Mouse (Mus musculus) embryonic facial prominence, embryonic 15.5 days (tissue): ENCODE measurements around the gene Nipal4. TPM values are rescaled to one million over a fixed set of nuclear protein-coding genes. Genes with fewer than 3 reads are reported as not detected.

Source experiments
- ATAC-seq: fragments of 200-750 bp; cut with Nextera tagmentation; 2 replicates; pipeline ENCODE4 v1.8.0; 2017; ENCODE audit warnings: low read depth, moderate TSS enrichment; ENCODE audit not compliant: insufficient number of reproducible peaks, low FRiP score, low TSS enrichment
- H3K27ac ChIP-seq: fragments of 300-500 bp; sonication (generic); replicated peaks from 2 replicates; pipeline ENCODE4 v1.5.1; 2015; ENCODE audit warnings: mild to moderate bottlenecking, inconsistent platforms
- H3K27me3 ChIP-seq: fragments of 300-500 bp; sonication (generic); 2 replicates; pipeline ENCODE4 v1.6.1; 2015; ENCODE audit warnings: inconsistent platforms
- H3K36me3 ChIP-seq: fragments of 300-500 bp; sonication (generic); 2 replicates; pipeline ENCODE4 v1.6.1; 2015; ENCODE audit warnings: mild to moderate bottlenecking, inconsistent platforms
- H3K4me1 ChIP-seq: fragments of 300-500 bp; sonication (generic); 2 replicates; pipeline ENCODE4 v1.6.1; 2015; ENCODE audit warnings: inconsistent platforms
- H3K4me2 ChIP-seq: fragments of 300-500 bp; sonication (generic); replicated peaks from 2 replicates; pipeline ENCODE4 v1.6.1; 2015; ENCODE audit warnings: mild to moderate bottlenecking, inconsistent platforms
- H3K4me3 ChIP-seq: fragments of 300-500 bp; sonication (generic); replicated peaks from 2 replicates; pipeline ENCODE4 v1.5.1; 2015; ENCODE audit warnings: mild to moderate bottlenecking, inconsistent platforms
- H3K9ac ChIP-seq: fragments of 300-500 bp; sonication (generic); 2 replicates; pipeline ENCODE4 v1.6.1; 2015; ENCODE audit warnings: inconsistent platforms
- H3K9me3 ChIP-seq: fragments of 300-500 bp; sonication (generic); replicated peaks from 2 replicates; pipeline ENCODE4 v1.6.1; 2016; ENCODE audit warnings: inconsistent platforms
- WGBS: fragments of 180-500 bp; shearing (Covaris S2); methylation state at CpG from one replicate; pipeline ENCODE4 v1.1.7; 2015; 5-methylcytosine and 5-hydroxymethylcytosine counted together
- polyA plus RNA-seq: library from polyadenylated mRNA; unstranded; fragments of >200 nt; fragmentation: Nextera tagmentation; extraction: Ambion mirVana; gene quantifications from 2 replicates; pipeline ENCODE4 v1.2.1, GENCODE M21; 2015

The Nipal4 gene
- 7.1 and 9.5 TPM in 2 replicates for polyA plus RNA-seq

- Histone ChIP-seq H3K9me3 (no peaks in the 10 kb centered on the region), H3K4me2 (peak within 1 kb of the TSS; percentile 96), H3K9ac (peak within 1 kb of the TSS; percentile 45), H3K27me3 (peaks cover 13% of the 10 kb centered on the region; the same call in 1 of the 2 replicates), H3K36me3 (no peaks in the 10 kb centered on the region), H3K4me3 (peak within 1 kb of the TSS; percentile 54), H3K4me1 (peaks cover 5% of the 10 kb centered on the region; the same call in 1 of the 2 replicates), H3K27ac (0 out of 2 replicates have a peak within 1 kb of the TSS, but pooled peaks have one; percentile 1)
- under 1% methylated on average over 40 of the region's 40 CpGs for WGBS
- ATAC-seq, result peak; percentile 74; the same call in 1 of the 2 replicates
These were observed at the start of gene Nipal4 for GRCm38 (mm10) chr11:46165866-46166585. Gene Nipal4, minus strand, starts transcription at chr11:46166508.

GRCm38 (mm10) chr11:46215354-46215753 lies 49.0 kb upstream of the Nipal4 start:
- Histone ChIP-seq H3K4me2 (no peak overlapping the region), H3K4me3 (no peak overlapping the region), H3K36me3 (no peaks in the 10 kb centered on the region), H3K27ac (peak overlapping the region; percentile 92; the same call in 1 of the 2 replicates), H3K27me3 (no peaks in the 10 kb centered on the region), H3K9ac (no peak overlapping the region), H3K4me1 (peaks cover 28% of the 10 kb centered on the region), H3K9me3 (no peaks in the 10 kb centered on the region)
- WGBS, result 17% methylated on average over 3 of the region's 3 CpGs
- peak; percentile 55 for ATAC-seq

GRCm38 (mm10) chr11:46214368-46215230 lies 48.3 kb upstream of the Nipal4 start:
- peaks cover 28% of the 10 kb centered on the region for H3K4me1 ChIP-seq

GRCm38 (mm10) chr11:46213844-46214243 lies 47.5 kb upstream of the Nipal4 start:
- ATAC-seq, result peak; percentile 82
- H3K4me2 ChIP-seq, result no peak overlapping the region
- H3K4me3 ChIP-seq, result no peak overlapping the region
- H3K27ac ChIP-seq, result peak overlapping the region; percentile 92
- no peaks in the 10 kb centered on the region for H3K27me3 ChIP-seq
- H3K9me3 ChIP-seq, result no peaks in the 10 kb centered on the region
- peaks cover 28% of the 10 kb centered on the region for H3K4me1 ChIP-seq
- whole genome bisulfite sequencing, result 39% methylated on average over 5 of the region's 5 CpGs
- no peaks in the 10 kb centered on the region for H3K36me3 ChIP-seq
- H3K9ac ChIP-seq, result no peak overlapping the region

More at GRCm38 (mm10) chr11:46214368-46215230, 48.3 kb upstream of the Nipal4 start:
- no peak overlapping the region for H3K4me2 ChIP-seq
- WGBS, result 53% methylated on average over 14 of the region's 14 CpGs
- no peaks in the 10 kb centered on the region for H3K36me3 ChIP-seq
- H3K27ac ChIP-seq, result peak overlapping the region; percentile 92
- no peak overlapping the region for H3K4me3 ChIP-seq
- no peaks in the 10 kb centered on the region for H3K27me3 ChIP-seq
- no peak for ATAC-seq
- H3K9ac ChIP-seq, result no peak overlapping the region
- no peaks in the 10 kb centered on the region for H3K9me3 ChIP-seq

GRCm38 (mm10) chr11:46211858-46212257 lies 45.5 kb upstream of the Nipal4 start:
- 38% methylated on average over 3 of the region's 3 CpGs for WGBS
- H3K9ac ChIP-seq, result no peak overlapping the region
- no peak overlapping the region for H3K4me3 ChIP-seq
- H3K27ac ChIP-seq, result no peak overlapping the region
- no peak for ATAC-seq
- H3K36me3 ChIP-seq, result no peaks in the 10 kb centered on the region
- H3K27me3 ChIP-seq, result no peaks in the 10 kb centered on the region
- no peak overlapping the region for H3K4me2 ChIP-seq
- no peaks in the 10 kb centered on the region for H3K9me3 ChIP-seq
- peaks cover 28% of the 10 kb centered on the region for H3K4me1 ChIP-seq

- WGBS, result 47% methylated on average over 2 of the region's 2 CpGs
- H3K27me3 ChIP-seq, result no peaks in the 10 kb centered on the region
- H3K4me2 ChIP-seq, result no peak overlapping the region
- no peaks in the 10 kb centered on the region for H3K9me3 ChIP-seq
- H3K4me1 ChIP-seq, result peaks cover 20% of the 10 kb centered on the region
- no peaks in the 10 kb centered on the region for H3K36me3 ChIP-seq
- no peak overlapping the region for H3K9ac ChIP-seq
- no peak overlapping the region for H3K27ac ChIP-seq
- no peak for ATAC-seq
- H3K4me3 ChIP-seq, result no peak overlapping the region
These were observed 43.6 kb upstream of the Nipal4 start for GRCm38 (mm10) chr11:46209884-46210283.

- Histone ChIP-seq H3K9ac (no peak overlapping the region), H3K27ac (no peak overlapping the region), H3K36me3 (no peaks in the 10 kb centered on the region), H3K4me2 (no peak overlapping the region), H3K4me3 (no peak overlapping the region), H3K27me3 (no peaks in the 10 kb centered on the region), H3K9me3 (no peaks in the 10 kb centered on the region), H3K4me1 (peaks cover 4% of the 10 kb centered on the region; the same call in 1 of the 2 replicates)
- no peak for ATAC-seq
- 47% methylated on average over 17 of the region's 17 CpGs for WGBS
These were observed 39.5 kb upstream of the Nipal4 start for GRCm38 (mm10) chr11:46205639-46206409.

GRCm38 (mm10) chr11:46204841-46205240 lies 38.5 kb upstream of the Nipal4 start:
- Histone ChIP-seq H3K4me3 (no peak overlapping the region), H3K9ac (no peak overlapping the region), H3K27ac (no peak overlapping the region), H3K9me3 (no peaks in the 10 kb centered on the region), H3K4me2 (no peak overlapping the region), H3K4me1 (peaks cover 4% of the 10 kb centered on the region; the same call in 1 of the 2 replicates), H3K36me3 (no peaks in the 10 kb centered on the region), H3K27me3 (no peaks in the 10 kb centered on the region)
- ATAC-seq, result no peak
- WGBS, result 90% methylated on average over 9 of the region's 9 CpGs

GRCm38 (mm10) chr11:46202547-46202887 lies 36.2 kb upstream of the Nipal4 start:
- Histone ChIP-seq H3K27me3 (no peaks in the 10 kb centered on the region), H3K36me3 (no peaks in the 10 kb centered on the region), H3K9me3 (no peaks in the 10 kb centered on the region), H3K4me3 (no peak overlapping the region), H3K4me2 (no peak overlapping the region), H3K9ac (no peak overlapping the region), H3K4me1 (peaks cover 4% of the 10 kb centered on the region; the same call in 1 of the 2 replicates), H3K27ac (no peak overlapping the region)
- no peak for ATAC-seq
- WGBS, result 63% methylated on average over 10 of the region's 10 CpGs

- ATAC-seq, result no peak
- WGBS, result 36% methylated on average over 20 of the region's 20 CpGs
- no peaks in the 10 kb centered on the region for H3K9me3 ChIP-seq
These were observed 35.6 kb upstream of the Nipal4 start for GRCm38 (mm10) chr11:46201636-46202546.

More at GRCm38 (mm10) chr11:46201636-46202546, 35.6 kb upstream of the Nipal4 start:
- H3K36me3 ChIP-seq, result no peaks in the 10 kb centered on the region
- no peak overlapping the region for H3K4me3 ChIP-seq
- H3K4me2 ChIP-seq, result no peak overlapping the region
- H3K9ac ChIP-seq, result no peak overlapping the region
- peaks cover 4% of the 10 kb centered on the region; the same call in 1 of the 2 replicates for H3K4me1 ChIP-seq
- no peak overlapping the region for H3K27ac ChIP-seq
- no peaks in the 10 kb centered on the region for H3K27me3 ChIP-seq
